Mouse (Mus musculus) monocyte, adult 59 days (primary cell): Measurements from ENCODE around the gene Gm21118. TPM values are rescaled to one million over a fixed set of nuclear protein-coding genes. Genes with fewer than 3 reads are reported as not detected.

Source experiments
- total RNA-seq, 2 experiments: library from RNA; stranded (reverse); gene quantifications; one replicate each; pipeline ENCODE4 v1.2.4; 2023

The Gm21118 gene
- total RNA-seq, result not detected

GRCm38 (mm10) chrY:70273542-70273941 is at the start of gene Gm21118:
TSS of gene Gm21118 (minus strand) at chrY:70273642.

GRCm38 (mm10) chrY:70303187-70303586 is 29.7 kb upstream of the Gm21118 start, which contains the start of the genes Gm29423 and Gm29644:
TSS of gene Gm29423 (minus strand) at chrY:70303287.
TSS of gene Gm29644 (minus strand) at chrY:70303343.

Other genes starting within 250 kb of the Gm21118 start
- not detected for gene Gm29423, start 29.6 kb upstream of the Gm21118 start, total RNA-seq
- gene Gm29644, start 29.7 kb upstream of the Gm21118 start, total RNA-seq, result not detected
- not detected for gene Gm20888, start 168.2 kb upstream of the Gm21118 start, total RNA-seq